In the genomic region with DNA sequence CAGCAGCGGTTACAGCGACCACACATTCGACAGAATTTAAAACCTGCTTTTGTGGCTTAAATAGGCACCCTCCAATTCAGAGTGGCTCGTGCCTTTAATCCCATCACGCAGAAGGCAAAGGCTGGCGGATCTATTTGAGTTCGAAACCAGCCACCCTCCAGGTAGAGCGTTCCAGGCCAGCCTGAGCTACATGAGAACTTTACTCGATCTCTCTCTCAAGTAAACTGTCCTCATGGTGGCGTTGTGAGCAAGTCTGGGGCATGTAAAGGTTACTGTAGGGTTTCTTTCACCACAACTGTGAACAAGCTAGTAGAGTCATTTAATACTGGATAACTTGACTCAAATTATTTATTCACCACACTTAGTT, we compare ENCODE assay signal across 8 mouse cellular contexts. TPM values are rescaled to one million over a fixed set of nuclear protein-coding genes. Genes with fewer than 3 reads are reported as not detected.
A peak's percentile ranks its signal among the peaks of the same experiment; 100 is the strongest.
DNase-seq lines count a peak whose midpoint lies in the region; ATAC-seq and TF ChIP-seq lines count a peak whose summit lies in the region.

No protein-coding gene starts in this region.

- peak; percentile 34 for TF ChIP-seq CTCF in ES-Bruce4 (IDR thresholded peaks at IDR 0.05; ENCODE audit: low read depth, low read length)

- peaks cover 8% of the 10 kb centered on the region for H3K36me3 ChIP-seq in heart, embryonic 12.5 days
- H3K36me3 ChIP-seq in ES-Bruce4 (ENCODE audit: control insufficient read depth, insufficient read depth, low read length, poor library complexity, severe bottlenecking): peaks cover 24% of the 10 kb centered on the region
- peaks cover 6% of the 10 kb centered on the region for H3K36me3 ChIP-seq in embryonic facial prominence, embryonic 13.5 days
- 0 out of 2 replicates have a peak, but pooled peaks cover 3% of the 10 kb centered on the region for H3K36me3 ChIP-seq in intestine, embryonic 15.5 days

- H3K4me2 ChIP-seq in heart, embryonic 12.5 days: peak overlapping the region; percentile 79
- H3K4me2 ChIP-seq in embryonic facial prominence, embryonic 13.5 days: peak overlapping the region; percentile 82
- H3K4me2 ChIP-seq in intestine, embryonic 15.5 days (replicated peaks): peak overlapping the region; percentile 75

- intact Hi-C loops in heart, postnatal 36 days (cut with DNase I): no loop called here

- H3K27me3 ChIP-seq in heart, embryonic 12.5 days (replicated peaks): no peaks in the 10 kb centered on the region; the same call in 1 of the 2 replicates
- H3K27me3 ChIP-seq in ES-Bruce4 (ENCODE audit: control insufficient read depth, insufficient read depth, low read length, poor library complexity, severe bottlenecking): no peaks in the 10 kb centered on the region
- H3K27me3 ChIP-seq in embryonic facial prominence, embryonic 13.5 days: no peaks in the 10 kb centered on the region
- H3K27me3 ChIP-seq in intestine, embryonic 15.5 days (replicated peaks): no peaks in the 10 kb centered on the region

- peaks cover 19% of the 10 kb centered on the region for H3K4me1 ChIP-seq in heart, embryonic 12.5 days (replicated peaks)
- no peaks in the 10 kb centered on the region for H3K4me1 ChIP-seq in ES-Bruce4 (ENCODE audit: control insufficient read depth, insufficient read depth, low read length)
- peaks cover 19% of the 10 kb centered on the region; the same call in 1 of the 2 replicates for H3K4me1 ChIP-seq in embryonic facial prominence, embryonic 13.5 days
- peaks cover 10% of the 10 kb centered on the region; the same call in 1 of the 2 replicates for H3K4me1 ChIP-seq in intestine, embryonic 15.5 days (replicated peaks)

- no peak for TF ChIP-seq POLR2A in ES-Bruce4 (IDR thresholded peaks at IDR 0.05; ENCODE audit: insufficient read depth, low read length)

- no peak for TF ChIP-seq EP300 in ES-Bruce4 (IDR thresholded peaks at IDR 0.05; ENCODE audit: insufficient read depth, low read depth, low read length)

- H3K9ac ChIP-seq in heart, embryonic 12.5 days: peak overlapping the region; percentile 81
- peak overlapping the region; percentile 90 for H3K9ac ChIP-seq in ES-Bruce4 (ENCODE audit: low read depth, poor library complexity, severe bottlenecking)
- peak overlapping the region; percentile 77 for H3K9ac ChIP-seq in embryonic facial prominence, embryonic 13.5 days
- H3K9ac ChIP-seq in intestine, embryonic 15.5 days: peak overlapping the region; percentile 53

- peak overlapping the region; percentile 67 for H3K27ac ChIP-seq in heart, embryonic 12.5 days (ENCODE audit: poor library complexity, severe bottlenecking)
- H3K27ac ChIP-seq in ES-Bruce4 (ENCODE audit: insufficient read depth, low read length): peak overlapping the region; percentile 100
- H3K27ac ChIP-seq in embryonic facial prominence, embryonic 13.5 days: peak overlapping the region; percentile 88
- H3K27ac ChIP-seq in intestine, embryonic 15.5 days: peak overlapping the region; percentile 90

- no peak for DNase-seq in heart, postnatal 36 days
- no peak for DNase-seq in urinary bladder, postnatal 4 days (ENCODE audit: low spot score in 2 of 2)
- DNase-seq in retina, postnatal 1 day: no peak

- peak overlapping the region; percentile 82 for H3K4me3 ChIP-seq in heart, embryonic 12.5 days
- peak overlapping the region; percentile 94 for H3K4me3 ChIP-seq in ES-Bruce4 (ENCODE audit: low read depth, low read length)
- peak overlapping the region; percentile 73 for H3K4me3 ChIP-seq in embryonic facial prominence, embryonic 13.5 days
- peak overlapping the region; percentile 74 for H3K4me3 ChIP-seq in intestine, embryonic 15.5 days (replicated peaks)

- peak; percentile 65 for ATAC-seq in heart, embryonic 12.5 days (ENCODE audit: insufficient number of reproducible peaks, low FRiP score)
- no peak for ATAC-seq in embryonic facial prominence, embryonic 13.5 days (ENCODE audit: insufficient number of reproducible peaks, insufficient read depth, low FRiP score, low TSS enrichment, low read depth)
- peak; percentile 53 for ATAC-seq in intestine, embryonic 15.5 days
- ATAC-seq in megakaryocyte-erythroid progenitor cell, adult 5-6 weeks (replicated peaks; ENCODE audit: low FRiP score, low TSS enrichment, poor library complexity, severe bottlenecking): peak; percentile 64

- 2% methylated on average over 10 of the region's 10 CpGs for WGBS in heart, embryonic 12.5 days
- 1% methylated on average over 10 of the region's 10 CpGs for WGBS in embryonic facial prominence, embryonic 13.5 days
- 2% methylated on average over 10 of the region's 10 CpGs for WGBS in intestine, embryonic 15.5 days

- H3K9me3 ChIP-seq in heart, embryonic 12.5 days (replicated peaks): no peaks in the 10 kb centered on the region
- no peaks in the 10 kb centered on the region for H3K9me3 ChIP-seq in ES-Bruce4 (replicated peaks; ENCODE audit: control insufficient read depth, insufficient read depth, low read length, poor library complexity, severe bottlenecking)
- H3K9me3 ChIP-seq in embryonic facial prominence, embryonic 13.5 days: no peaks in the 10 kb centered on the region
- no peaks in the 10 kb centered on the region for H3K9me3 ChIP-seq in intestine, embryonic 15.5 days

RNA-seq across cellular contexts. Expression of gene Kif18b, which starts 0.4 kb away (rescaled TPM):
- 6.4 and 8.6 TPM in 2 replicates for polyA plus RNA-seq in heart, embryonic 12.5 days (2016; fragmentation: Nextera tagmentation; extraction: Ambion mirVana)
- total RNA-seq in heart, postnatal 36 days (2021): under 1 TPM; 0.42 to 0.79 TPM
- 72.3 and 75.4 TPM in 2 replicates for polyA plus RNA-seq in ES-Bruce4 (2011; ENCODE audit: insufficient read depth, insufficient read length, low read depth, missing spikeins)
- polyA plus RNA-seq in embryonic facial prominence, embryonic 13.5 days (2015; fragmentation: Nextera tagmentation; extraction: Ambion mirVana): 11.0 and 12.8 TPM in 2 replicates
- 8.7 and 8.9 TPM in 2 replicates for polyA plus RNA-seq in intestine, embryonic 15.5 days (2015; fragmentation: Nextera tagmentation; extraction: Ambion mirVana)
- 26.7 and 29.3 TPM in 2 replicates for total RNA-seq in megakaryocyte-erythroid progenitor cell, adult 5-6 weeks (2014; fragmentation: Nextera tagmentation)
- total RNA-seq in megakaryocyte-erythroid progenitor cell, adult 5-6 weeks (2017): 11.4 and 14.5 TPM in 2 replicates

RNA-seq across cellular contexts. Expression of gene C1ql1, which starts 21.2 kb away (rescaled TPM):
- polyA plus RNA-seq in heart, embryonic 12.5 days (2016; fragmentation: Nextera tagmentation; extraction: Ambion mirVana): 0.87 and 1.4 TPM in 2 replicates
- total RNA-seq in heart, postnatal 36 days (2021): not detected
- polyA plus RNA-seq in ES-Bruce4 (2011; ENCODE audit: insufficient read depth, insufficient read length, low read depth, missing spikeins): 4.8 and 5.9 TPM in 2 replicates
- 3.4 TPM in 2 replicates for polyA plus RNA-seq in embryonic facial prominence, embryonic 13.5 days (2015; fragmentation: Nextera tagmentation; extraction: Ambion mirVana)
- polyA plus RNA-seq in intestine, embryonic 15.5 days (2015; fragmentation: Nextera tagmentation; extraction: Ambion mirVana): 4.2 and 4.4 TPM in 2 replicates
- total RNA-seq in megakaryocyte-erythroid progenitor cell, adult 5-6 weeks (2014; fragmentation: Nextera tagmentation): not detected in 2 replicates
- not detected in 2 replicates for total RNA-seq in megakaryocyte-erythroid progenitor cell, adult 5-6 weeks (2017)

RNA-seq across cellular contexts. Expression of gene Gfap, which starts 24.6 kb away (rescaled TPM):
- polyA plus RNA-seq in heart, embryonic 12.5 days (2016; fragmentation: Nextera tagmentation; extraction: Ambion mirVana): 0.12 and 0.17 TPM in 2 replicates
- under 1 TPM; 0.19 to 0.31 TPM for total RNA-seq in heart, postnatal 36 days (2021)
- polyA plus RNA-seq in ES-Bruce4 (2011; ENCODE audit: insufficient read depth, insufficient read length, low read depth, missing spikeins): not detected in 2 replicates
- 0.10 and 0.39 TPM in 2 replicates for polyA plus RNA-seq in embryonic facial prominence, embryonic 13.5 days (2015; fragmentation: Nextera tagmentation; extraction: Ambion mirVana)
- polyA plus RNA-seq in intestine, embryonic 15.5 days (2015; fragmentation: Nextera tagmentation; extraction: Ambion mirVana): 0.20 and 0.36 TPM in 2 replicates
- total RNA-seq in megakaryocyte-erythroid progenitor cell, adult 5-6 weeks (2014; fragmentation: Nextera tagmentation): 0.40 and 1.1 TPM in 2 replicates
- total RNA-seq in megakaryocyte-erythroid progenitor cell, adult 5-6 weeks (2017): 0.08 and 1.5 TPM in 2 replicates

RNA-seq across cellular contexts. Expression of gene Fam187a, which starts 40.4 kb away (rescaled TPM):
- polyA plus RNA-seq in heart, embryonic 12.5 days (2016; fragmentation: Nextera tagmentation; extraction: Ambion mirVana): not detected in 2 replicates
- total RNA-seq in heart, postnatal 36 days (2021): not detected
- not detected in 2 replicates for polyA plus RNA-seq in ES-Bruce4 (2011; ENCODE audit: insufficient read depth, insufficient read length, low read depth, missing spikeins)
- not detected in 2 replicates for polyA plus RNA-seq in embryonic facial prominence, embryonic 13.5 days (2015; fragmentation: Nextera tagmentation; extraction: Ambion mirVana)
- not detected in 2 replicates for polyA plus RNA-seq in intestine, embryonic 15.5 days (2015; fragmentation: Nextera tagmentation; extraction: Ambion mirVana)
- total RNA-seq in megakaryocyte-erythroid progenitor cell, adult 5-6 weeks (2014; fragmentation: Nextera tagmentation): not detected in 2 replicates
- not detected in 2 replicates for total RNA-seq in megakaryocyte-erythroid progenitor cell, adult 5-6 weeks (2017)

RNA-seq across cellular contexts. Expression of gene Ccdc103, which starts 44.3 kb away (rescaled TPM):
- polyA plus RNA-seq in heart, embryonic 12.5 days (2016; fragmentation: Nextera tagmentation; extraction: Ambion mirVana): 0.42 and 0.71 TPM in 2 replicates
- total RNA-seq in heart, postnatal 36 days (2021): not detected
- 0.37 and 1.2 TPM in 2 replicates for polyA plus RNA-seq in ES-Bruce4 (2011; ENCODE audit: insufficient read depth, insufficient read length, low read depth, missing spikeins)
- 0.79 and 1.2 TPM in 2 replicates for polyA plus RNA-seq in embryonic facial prominence, embryonic 13.5 days (2015; fragmentation: Nextera tagmentation; extraction: Ambion mirVana)
- polyA plus RNA-seq in intestine, embryonic 15.5 days (2015; fragmentation: Nextera tagmentation; extraction: Ambion mirVana): 0.45 and 0.78 TPM in 2 replicates
- total RNA-seq in megakaryocyte-erythroid progenitor cell, adult 5-6 weeks (2014; fragmentation: Nextera tagmentation): 2.0 TPM in 1 of 2 replicates, not detected in the other
- not detected in 2 replicates for total RNA-seq in megakaryocyte-erythroid progenitor cell, adult 5-6 weeks (2017)
